Mouse (Mus musculus) neural tube, embryonic 15.5 days (tissue): ENCODE measurements at regions not wholly inside any gene's neighbourhood (a gene's known extent, or its start where the extent isn't known, plus 50 kb on each side); places are given as distances from the start of the nearest gene placed in this dataset.

Experiments used
- ATAC-seq: fragments of 200-750 bp; cut with Nextera tagmentation; 2 replicates; pipeline ENCODE4 v1.8.0; 2017; ENCODE audit warnings: mild to moderate bottlenecking, moderate TSS enrichment, moderate library complexity; ENCODE audit not compliant: low FRiP score
- H3K27ac ChIP-seq: fragments of 300-500 bp; sonication (generic); replicated peaks from 2 replicates; pipeline ENCODE4 v1.5.1; 2015; ENCODE audit warnings: mild to moderate bottlenecking, inconsistent platforms
- H3K27me3 ChIP-seq: fragments of 300-500 bp; sonication (generic); replicated peaks from 2 replicates; pipeline ENCODE4 v1.6.1; 2015; ENCODE audit warnings: inconsistent platforms
- H3K36me3 ChIP-seq: fragments of 300-500 bp; sonication (generic); 2 replicates; pipeline ENCODE4 v1.6.1; 2015; ENCODE audit warnings: inconsistent platforms
- H3K4me1 ChIP-seq: fragments of 300-500 bp; sonication (generic); 2 replicates; pipeline ENCODE4 v1.6.1; 2015; ENCODE audit warnings: inconsistent platforms
- H3K4me2 ChIP-seq: fragments of 300-500 bp; sonication (generic); 2 replicates; pipeline ENCODE4 v1.6.1; 2015; ENCODE audit warnings: inconsistent platforms, mild to moderate bottlenecking, moderate library complexity
- H3K4me3 ChIP-seq: fragments of 300-500 bp; sonication (generic); replicated peaks from 2 replicates; pipeline ENCODE4 v1.5.1; 2015; ENCODE audit warnings: mild to moderate bottlenecking, inconsistent platforms
- H3K9ac ChIP-seq: fragments of 300-500 bp; sonication (generic); replicated peaks from 2 replicates; pipeline ENCODE4 v1.6.1; 2015; ENCODE audit warnings: mild to moderate bottlenecking, inconsistent platforms
- H3K9me3 ChIP-seq: fragments of 300-500 bp; sonication (generic); replicated peaks from 2 replicates; pipeline ENCODE4 v1.6.1; 2016; ENCODE audit warnings: inconsistent platforms
- WGBS: fragments of 180-500 bp; shearing (Covaris S2); methylation state at CpG from one replicate; pipeline ENCODE4 v1.1.7; 2015; ENCODE audit warnings: mixed read lengths; 5-methylcytosine and 5-hydroxymethylcytosine counted together

GRCm38 (mm10) chr8:26868849-26869110 lies 108.3 kb upstream of the Zfp703 start:
- ATAC-seq = no peak
- Histone ChIP-seq H3K9me3 (peaks cover 4% of the 10 kb centered on the region; the same call in 1 of the 2 replicates), H3K4me2 (no peak overlapping the region), H3K27me3 (no peaks in the 10 kb centered on the region), H3K9ac (no peak overlapping the region), H3K4me3 (no peak overlapping the region), H3K4me1 (no peaks in the 10 kb centered on the region), H3K27ac (no peak overlapping the region), H3K36me3 (no peaks in the 10 kb centered on the region)
- 79% methylated on average over 2 of the region's 2 CpGs for WGBS

GRCm38 (mm10) chr8:26871838-26872237 lies 105.3 kb upstream of the Zfp703 start:
- Histone ChIP-seq H3K27me3 (no peaks in the 10 kb centered on the region), H3K4me1 (no peaks in the 10 kb centered on the region), H3K4me3 (no peak overlapping the region), H3K27ac (no peak overlapping the region), H3K9me3 (peaks cover 4% of the 10 kb centered on the region; the same call in 1 of the 2 replicates), H3K9ac (no peak overlapping the region), H3K4me2 (no peak overlapping the region), H3K36me3 (no peaks in the 10 kb centered on the region)
- no peak for ATAC-seq
- WGBS = 61% methylated on average over 7 of the region's 7 CpGs

- Histone ChIP-seq H3K4me2 (no peak overlapping the region), H3K27me3 (no peaks in the 10 kb centered on the region), H3K36me3 (no peaks in the 10 kb centered on the region), H3K4me1 (no peaks in the 10 kb centered on the region), H3K27ac (no peak overlapping the region), H3K9ac (no peak overlapping the region), H3K9me3 (peaks cover 4% of the 10 kb centered on the region; the same call in 1 of the 2 replicates), H3K4me3 (no peak overlapping the region)
- WGBS = 87% methylated on average over 3 of the region's 3 CpGs
- no peak for ATAC-seq
Observed at GRCm38 (mm10) chr8:26872382-26872781, 104.7 kb upstream of the Zfp703 start.

GRCm38 (mm10) chr8:26872815-26873214 lies 104.3 kb upstream of the Zfp703 start:
- Histone ChIP-seq H3K4me2 (no peak overlapping the region), H3K36me3 (no peaks in the 10 kb centered on the region), H3K9me3 (peaks cover 4% of the 10 kb centered on the region; the same call in 1 of the 2 replicates), H3K4me1 (no peaks in the 10 kb centered on the region), H3K4me3 (no peak overlapping the region), H3K27ac (no peak overlapping the region), H3K9ac (no peak overlapping the region), H3K27me3 (no peaks in the 10 kb centered on the region)
- no peak for ATAC-seq
- 77% methylated on average over 8 of the region's 8 CpGs for WGBS

- Histone ChIP-seq H3K36me3 (no peaks in the 10 kb centered on the region), H3K4me2 (no peak overlapping the region), H3K4me1 (0 out of 2 replicates have a peak, but pooled peaks cover 7% of the 10 kb centered on the region), H3K9me3 (no peaks in the 10 kb centered on the region), H3K4me3 (no peak overlapping the region), H3K9ac (no peak overlapping the region), H3K27ac (no peak overlapping the region), H3K27me3 (no peaks in the 10 kb centered on the region)
- WGBS = 67% methylated on average over 7 of the region's 7 CpGs
- no peak for ATAC-seq
Observed at GRCm38 (mm10) chr8:26880177-26880576, 96.9 kb upstream of the Zfp703 start.

GRCm38 (mm10) chr8:26881268-26882120 lies 95.6 kb upstream of the Zfp703 start:
- Histone ChIP-seq H3K4me3 (no peak overlapping the region), H3K27ac (no peak overlapping the region), H3K4me2 (no peak overlapping the region), H3K4me1 (0 out of 2 replicates have a peak, but pooled peaks cover 7% of the 10 kb centered on the region), H3K36me3 (no peaks in the 10 kb centered on the region), H3K9me3 (no peaks in the 10 kb centered on the region), H3K27me3 (0 out of 2 replicates have a peak, but pooled peaks cover 3% of the 10 kb centered on the region), H3K9ac (no peak overlapping the region)
- no peak for ATAC-seq
- WGBS = 71% methylated on average over 7 of the region's 7 CpGs

GRCm38 (mm10) chr8:26882616-26883015 lies 94.5 kb upstream of the Zfp703 start:
- no peak overlapping the region for H3K27ac ChIP-seq
- H3K9me3 ChIP-seq = no peaks in the 10 kb centered on the region
- no peak overlapping the region for H3K4me3 ChIP-seq
- H3K27me3 ChIP-seq = 0 out of 2 replicates have a peak, but pooled peaks cover 3% of the 10 kb centered on the region
- 83% methylated on average over 5 of the region's 5 CpGs for WGBS
- H3K36me3 ChIP-seq = no peaks in the 10 kb centered on the region
- H3K4me1 ChIP-seq = 0 out of 2 replicates have a peak, but pooled peaks cover 7% of the 10 kb centered on the region
- H3K9ac ChIP-seq = no peak overlapping the region
- no peak overlapping the region for H3K4me2 ChIP-seq
- ATAC-seq = no peak

- no peak overlapping the region for H3K4me2 ChIP-seq
- no peak overlapping the region for H3K27ac ChIP-seq
- H3K36me3 ChIP-seq = no peaks in the 10 kb centered on the region
- no peaks in the 10 kb centered on the region for H3K9me3 ChIP-seq
- no peak overlapping the region for H3K4me3 ChIP-seq
- 0 out of 2 replicates have a peak, but pooled peaks cover 3% of the 10 kb centered on the region for H3K27me3 ChIP-seq
- 91% methylated on average over 5 of the region's 5 CpGs for WGBS
- no peak for ATAC-seq
- no peak overlapping the region for H3K9ac ChIP-seq
- H3K4me1 ChIP-seq = 0 out of 2 replicates have a peak, but pooled peaks cover 7% of the 10 kb centered on the region
Observed at GRCm38 (mm10) chr8:26883285-26883684, 93.8 kb upstream of the Zfp703 start.

- WGBS = 85% methylated on average over 6 of the region's 6 CpGs
- Histone ChIP-seq H3K9ac (no peak overlapping the region), H3K9me3 (no peaks in the 10 kb centered on the region), H3K4me2 (no peak overlapping the region), H3K36me3 (no peaks in the 10 kb centered on the region), H3K4me1 (0 out of 2 replicates have a peak, but pooled peaks cover 7% of the 10 kb centered on the region), H3K4me3 (no peak overlapping the region), H3K27ac (no peak overlapping the region), H3K27me3 (0 out of 2 replicates have a peak, but pooled peaks cover 3% of the 10 kb centered on the region)
- no peak for ATAC-seq
Observed at GRCm38 (mm10) chr8:26883770-26884169, 93.4 kb upstream of the Zfp703 start.

GRCm38 (mm10) chr8:26884350-26884749 lies 92.8 kb upstream of the Zfp703 start:
- WGBS = 71% methylated on average over 13 of the region's 13 CpGs
- Histone ChIP-seq H3K4me2 (no peak overlapping the region), H3K27ac (no peak overlapping the region)

GRCm38 (mm10) chr8:26885365-26885764 lies 91.8 kb upstream of the Zfp703 start:
- Histone ChIP-seq H3K9ac (no peak overlapping the region), H3K4me3 (no peak overlapping the region), H3K27ac (no peak overlapping the region), H3K9me3 (no peaks in the 10 kb centered on the region), H3K27me3 (0 out of 2 replicates have a peak, but pooled peaks cover 3% of the 10 kb centered on the region), H3K4me1 (no peaks in the 10 kb centered on the region), H3K4me2 (no peak overlapping the region), H3K36me3 (no peaks in the 10 kb centered on the region)
- 93% methylated on average over 5 of the region's 5 CpGs for WGBS
- no peak for ATAC-seq

More at GRCm38 (mm10) chr8:26884350-26884749, 92.8 kb upstream of the Zfp703 start:
- Histone ChIP-seq H3K27me3 (0 out of 2 replicates have a peak, but pooled peaks cover 3% of the 10 kb centered on the region), H3K4me3 (no peak overlapping the region), H3K36me3 (no peaks in the 10 kb centered on the region), H3K9ac (no peak overlapping the region), H3K9me3 (no peaks in the 10 kb centered on the region), H3K4me1 (0 out of 2 replicates have a peak, but pooled peaks cover 4% of the 10 kb centered on the region)
- ATAC-seq = no peak
